Mouse (Mus musculus) liver, postnatal 0 days (tissue): ENCODE results near the gene Gcnt3.

Experiments used
- CTCF ChIP-seq: sonication (generic); IDR thresholded peaks from 2 replicates; pipeline ENCODE4 v1.5.1; 2016; ENCODE audit warnings: antibody characterized with exemption, low read depth
- EP300 ChIP-seq: IDR thresholded peaks from 2 replicates; pipeline ENCODE4 v1.6.1; 2016; ENCODE audit warnings: antibody characterized with exemption, low read depth, mild to moderate bottlenecking

DNA sequence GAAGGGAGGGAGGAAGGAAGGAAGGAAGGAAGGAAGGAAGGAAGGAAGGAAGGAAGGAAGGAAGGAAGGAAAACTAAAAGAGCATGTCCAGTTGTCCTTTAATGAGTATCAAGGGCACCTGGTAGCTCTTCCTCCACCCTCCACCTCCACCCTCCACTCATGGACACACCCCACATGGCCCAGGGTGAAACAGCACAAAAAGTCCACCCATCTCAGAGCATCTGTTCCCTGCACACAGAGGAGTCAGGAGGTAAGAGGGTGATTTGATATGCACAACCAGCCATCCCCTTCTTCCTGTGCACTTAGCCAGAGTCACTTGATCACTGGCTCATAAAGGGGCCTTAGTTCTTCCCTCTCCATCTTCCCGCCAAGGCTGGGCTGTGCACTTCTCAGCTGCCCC lies 5.0 kb upstream of the Gcnt3 start:
- TF ChIP-seq CTCF (no peak), EP300 (no peak)
